27 mouse cellular contexts compared by ENCODE assay signal in genomic region chr15:65196307-65196706, GRCm38 (mm10).
DNase-seq lines count a peak whose midpoint lies in the region; ATAC-seq and TF ChIP-seq lines count a peak whose summit lies in the region.
"Had no signal": no experiment of that assay in that cellular context is flagged by ENCODE, and none has a peak within 500 bp of the region (broad histone marks: within the 10 kb centered on the region; RNA-seq: fewer than 3 reads in every experiment).

No protein-coding gene starts in this region.

- H3K27ac ChIP-seq in forebrain, embryonic 12.5 days: no peak overlapping the region
- H3K27ac ChIP-seq in forebrain, postnatal 0 days (ENCODE audit: low read depth, low read length): no peak overlapping the region
- H3K27ac ChIP-seq in hindbrain, embryonic 11.5 days (ENCODE audit: low read depth, low read length): no peak overlapping the region
- H3K27ac ChIP-seq in hindbrain, embryonic 16.5 days (ENCODE audit: low read depth, low read length): no peak overlapping the region
- no peak overlapping the region for H3K27ac ChIP-seq in lung, embryonic 15.5 days
- no peak overlapping the region for H3K27ac ChIP-seq in hindbrain, postnatal 0 days
- H3K27ac ChIP-seq: embryonic facial prominence, embryonic 13.5 days; forebrain, embryonic 13.5 days; gastrocnemius, adult 2 months; heart, embryonic 13.5 days; hindbrain, embryonic 15.5 days had no signal

- no peak overlapping the region for H3K4me2 ChIP-seq in forebrain, embryonic 12.5 days
- H3K4me2 ChIP-seq in forebrain, postnatal 0 days (ENCODE audit: low read depth): no peak overlapping the region
- no peak overlapping the region for H3K4me2 ChIP-seq in hindbrain, embryonic 11.5 days (replicated peaks; ENCODE audit: low read depth, low read length)
- no peak overlapping the region for H3K4me2 ChIP-seq in hindbrain, embryonic 16.5 days (ENCODE audit: low read length)
- H3K4me2 ChIP-seq in lung, embryonic 15.5 days: no peak overlapping the region
- H3K4me2 ChIP-seq in hindbrain, postnatal 0 days (ENCODE audit: low read depth, low read length): no peak overlapping the region
- H3K4me2 ChIP-seq: embryonic facial prominence, embryonic 13.5 days; forebrain, embryonic 13.5 days; heart, embryonic 13.5 days; hindbrain, embryonic 15.5 days had no signal

- no peaks in the 10 kb centered on the region for H3K36me3 ChIP-seq in forebrain, embryonic 12.5 days (replicated peaks)
- H3K36me3 ChIP-seq in forebrain, postnatal 0 days (ENCODE audit: insufficient read depth): no peaks in the 10 kb centered on the region
- H3K36me3 ChIP-seq in hindbrain, embryonic 11.5 days (ENCODE audit: control insufficient read depth, insufficient read depth, low read length): no peaks in the 10 kb centered on the region
- H3K36me3 ChIP-seq in hindbrain, embryonic 16.5 days (ENCODE audit: control insufficient read depth, insufficient read depth, low read length): no peaks in the 10 kb centered on the region
- no peaks in the 10 kb centered on the region for H3K36me3 ChIP-seq in lung, embryonic 15.5 days
- H3K36me3 ChIP-seq in hindbrain, postnatal 0 days (ENCODE audit: insufficient read depth, low read length): no peaks in the 10 kb centered on the region
- H3K36me3 ChIP-seq: embryonic facial prominence, embryonic 13.5 days; heart, embryonic 13.5 days; hindbrain, embryonic 15.5 days had no signal

- TF ChIP-seq POLR2A in lung, adult 2 months (IDR thresholded peaks at IDR 0.05; ENCODE audit: borderline replicate concordance, extremely low read depth, low read depth, low read length): no peak

- DNase-seq in forebrain, postnatal 0 days: no peak
- no peak for DNase-seq in hindbrain, embryonic 11.5 days (ENCODE audit: low spot score)
- no peak for DNase-seq in lung, adult 2 months
- no peak for DNase-seq in hindbrain, postnatal 0 days (ENCODE audit: low spot score)
- no peak for DNase-seq in ovary, postnatal 36 days (ENCODE audit: low spot score)
- DNase-seq: adrenal gland, adult 2 months; adrenal gland, postnatal 14 days; cerebellum, adult 11-12 months; cerebellum, adult 8-10 months; cerebellum, postnatal 14 days; gastrocnemius, adult 2 months; gastrocnemius, postnatal 14 days; heart, adult 18-20 months; heart, postnatal 36 days; kidney, adult 18-20 months had no signal

- H3K9ac ChIP-seq in forebrain, embryonic 12.5 days: no peak overlapping the region
- no peak overlapping the region for H3K9ac ChIP-seq in forebrain, postnatal 0 days
- no peak overlapping the region for H3K9ac ChIP-seq in hindbrain, embryonic 11.5 days (ENCODE audit: low read depth, low read length)
- no peak overlapping the region for H3K9ac ChIP-seq in hindbrain, embryonic 16.5 days (ENCODE audit: low read depth, low read length)
- no peak overlapping the region for H3K9ac ChIP-seq in lung, embryonic 15.5 days
- H3K9ac ChIP-seq in hindbrain, postnatal 0 days (replicated peaks; ENCODE audit: low read length): no peak overlapping the region
- H3K9ac ChIP-seq: embryonic facial prominence, embryonic 13.5 days; forebrain, embryonic 13.5 days; heart, embryonic 13.5 days; hindbrain, embryonic 15.5 days had no signal

- no peaks in the 10 kb centered on the region for H3K4me1 ChIP-seq in forebrain, embryonic 12.5 days
- H3K4me1 ChIP-seq in forebrain, postnatal 0 days (ENCODE audit: insufficient read depth): no peaks in the 10 kb centered on the region
- no peaks in the 10 kb centered on the region for H3K4me1 ChIP-seq in hindbrain, embryonic 11.5 days (replicated peaks; ENCODE audit: control insufficient read depth, insufficient read depth, low read length)
- H3K4me1 ChIP-seq in hindbrain, embryonic 16.5 days (ENCODE audit: control insufficient read depth, insufficient read depth, low read depth, low read length): no peaks in the 10 kb centered on the region
- no peaks in the 10 kb centered on the region for H3K4me1 ChIP-seq in lung, embryonic 15.5 days
- no peaks in the 10 kb centered on the region for H3K4me1 ChIP-seq in lung, adult 2 months (ENCODE audit: control insufficient read depth, insufficient read depth, low read length)
- H3K4me1 ChIP-seq in hindbrain, postnatal 0 days (ENCODE audit: insufficient read depth, low read length): no peaks in the 10 kb centered on the region
- H3K4me1 ChIP-seq: embryonic facial prominence, embryonic 13.5 days; forebrain, embryonic 13.5 days; heart, embryonic 13.5 days; hindbrain, embryonic 15.5 days had no signal

- TF ChIP-seq CTCF in forebrain, postnatal 0 days (IDR thresholded peaks at IDR 0.05; ENCODE audit: low read depth): no peak
- TF ChIP-seq CTCF in lung, adult 2 months (IDR thresholded peaks at IDR 0.05; ENCODE audit: insufficient read depth, low read length): no peak
- no peak for TF ChIP-seq CTCF in hindbrain, postnatal 0 days (IDR thresholded peaks at IDR 0.05; ENCODE audit: low read depth)

- ATAC-seq in forebrain, embryonic 12.5 days (ENCODE audit: low FRiP score): peak; percentile 14; the same call in 1 of the 2 replicates
- no peak for ATAC-seq in forebrain, postnatal 0 days
- peak; percentile 47; the same call in 1 of the 2 replicates for ATAC-seq in hindbrain, embryonic 11.5 days (ENCODE audit: low FRiP score)
- no peak for ATAC-seq in hindbrain, embryonic 16.5 days
- ATAC-seq in lung, embryonic 15.5 days (ENCODE audit: borderline replicate concordance, extremely low read depth, low FRiP score, low TSS enrichment): 0 out of 2 replicates have a peak, but pooled peaks have one; percentile 57
- ATAC-seq in hindbrain, postnatal 0 days: 0 out of 2 replicates have a peak, but pooled peaks have one; percentile 21
- ATAC-seq: CD4-positive, CD25-positive, alpha-beta regulatory T cell, adult 4 months; forebrain, embryonic 13.5 days; forebrain, embryonic 16.5 days; inflammation-experienced regulatory T-cells, adult 6 months; intestine, embryonic 16.5 days had no signal

- H3K27me3 ChIP-seq in forebrain, embryonic 12.5 days: no peaks in the 10 kb centered on the region
- H3K27me3 ChIP-seq in forebrain, postnatal 0 days (ENCODE audit: insufficient read depth, low read length): no peaks in the 10 kb centered on the region
- no peaks in the 10 kb centered on the region for H3K27me3 ChIP-seq in hindbrain, embryonic 11.5 days (ENCODE audit: control insufficient read depth, insufficient read depth, low read length)
- no peaks in the 10 kb centered on the region for H3K27me3 ChIP-seq in hindbrain, embryonic 16.5 days (replicated peaks; ENCODE audit: control insufficient read depth, insufficient read depth, low read length)
- no peaks in the 10 kb centered on the region for H3K27me3 ChIP-seq in lung, embryonic 15.5 days
- no peaks in the 10 kb centered on the region for H3K27me3 ChIP-seq in hindbrain, postnatal 0 days (ENCODE audit: insufficient read depth, low read length)
- H3K27me3 ChIP-seq: embryonic facial prominence, embryonic 13.5 days; forebrain, embryonic 13.5 days; heart, embryonic 13.5 days; hindbrain, embryonic 15.5 days had no signal

- 82% methylated on average over 3 of the region's 3 CpGs for WGBS in forebrain, embryonic 12.5 days
- 89% methylated on average over 3 of the region's 3 CpGs for WGBS in forebrain, postnatal 0 days
- WGBS in hindbrain, embryonic 11.5 days: 82% methylated on average over 3 of the region's 3 CpGs
- WGBS in hindbrain, embryonic 16.5 days: 85% methylated on average over 3 of the region's 3 CpGs
- 79% methylated on average over 3 of the region's 3 CpGs for WGBS in lung, embryonic 15.5 days
- WGBS in lung, adult 2 months: 79% methylated on average over 3 of the region's 3 CpGs
- WGBS in hindbrain, postnatal 0 days: 86% methylated on average over 3 of the region's 3 CpGs

- no peaks in the 10 kb centered on the region for H3K9me3 ChIP-seq in forebrain, embryonic 12.5 days
- H3K9me3 ChIP-seq in forebrain, postnatal 0 days (ENCODE audit: low read length): no peaks in the 10 kb centered on the region
- H3K9me3 ChIP-seq in hindbrain, embryonic 11.5 days (ENCODE audit: control insufficient read depth, low read length): no peaks in the 10 kb centered on the region
- no peaks in the 10 kb centered on the region for H3K9me3 ChIP-seq in hindbrain, embryonic 16.5 days (ENCODE audit: control insufficient read depth, low read length)
- no peaks in the 10 kb centered on the region for H3K9me3 ChIP-seq in lung, embryonic 15.5 days
- H3K9me3 ChIP-seq in hindbrain, postnatal 0 days (ENCODE audit: low read length): no peaks in the 10 kb centered on the region
- H3K9me3 ChIP-seq: embryonic facial prominence, embryonic 13.5 days; forebrain, embryonic 13.5 days; heart, embryonic 13.5 days; hindbrain, embryonic 15.5 days had no signal

- H3K4me3 ChIP-seq in forebrain, embryonic 12.5 days (replicated peaks): no peak overlapping the region
- H3K4me3 ChIP-seq in forebrain, postnatal 0 days (ENCODE audit: low read depth, low read length): no peak overlapping the region
- no peak overlapping the region for H3K4me3 ChIP-seq in hindbrain, embryonic 11.5 days (ENCODE audit: low read depth, low read length)
- H3K4me3 ChIP-seq in hindbrain, embryonic 16.5 days (ENCODE audit: low read length): no peak overlapping the region
- H3K4me3 ChIP-seq in lung, embryonic 15.5 days: no peak overlapping the region
- no peak overlapping the region for H3K4me3 ChIP-seq in lung, adult 2 months (replicated peaks; ENCODE audit: extremely low read depth, low read depth, low read length)
- H3K4me3 ChIP-seq in hindbrain, postnatal 0 days (ENCODE audit: low read length): no peak overlapping the region
- H3K4me3 ChIP-seq: embryonic facial prominence, embryonic 13.5 days; erythroblast, embryonic 14.5 days; forebrain, embryonic 13.5 days; gastrocnemius, adult 2 months; heart, embryonic 13.5 days; hindbrain, embryonic 15.5 days had no signal

Comparison
In these comparisons a context has a peak if more than half of its experiments do, and no peak if none do; other contexts are left out.
1. ATAC-seq: peak in forebrain, embryonic 12.5 days (single experiment), hindbrain, embryonic 11.5 days (single experiment), lung, embryonic 15.5 days (single experiment) and hindbrain, postnatal 0 days (single experiment); none in forebrain, postnatal 0 days (single experiment) and hindbrain, embryonic 16.5 days (single experiment).